Mouse (Mus musculus): Measurements from ENCODE around the gene Slc7a6os. TPM values are rescaled to one million over a fixed set of nuclear protein-coding genes. Genes with fewer than 3 reads are reported as not detected.
A peak's percentile ranks its signal among the peaks of the same experiment; 100 is the strongest.
"Not testable (repeated sequence)": the region's sequence is repeated elsewhere in the genome, so short reads cannot be mapped to it uniquely, and the experiment has no call there.

Gene Slc7a6os
- polyA plus RNA-seq, 1 experiment from 2014 or later, result 18.8 TPM

GRCm38 (mm10) chr8:106211421-106211820 is 686 bp upstream of the Slc7a6os start:
- H3K4me3 ChIP-seq (ENCODE audit: low read depth, low read length), result peak overlapping the region; percentile 60
- H3K27ac ChIP-seq (replicated peaks), result peak overlapping the region; percentile 94
- peaks cover 3% of the 10 kb centered on the region; the same call in 1 of the 2 replicates for H3K4me1 ChIP-seq (replicated peaks; ENCODE audit: control insufficient read depth, insufficient read depth)
- no peaks in the 10 kb centered on the region for H3K27me3 ChIP-seq (ENCODE audit: control insufficient read depth, insufficient read depth, low read length)
- peak overlapping the region; percentile 91 for H3K9ac ChIP-seq (ENCODE audit: low read length)
- ATAC-seq (ENCODE audit: low FRiP score, low TSS enrichment) (no peak), DNase-seq (ENCODE audit: low spot score) (no peak)
- WGBS, result 2% methylated on average over 13 of the region's 13 CpGs
- H3K4me2 ChIP-seq (replicated peaks; ENCODE audit: low read depth), result peak overlapping the region; percentile 75
- no peak for TF ChIP-seq CTCF (IDR thresholded peaks at IDR 0.05; ENCODE audit: low read depth)
- peaks cover 3% of the 10 kb centered on the region for H3K36me3 ChIP-seq (ENCODE audit: control insufficient read depth, insufficient read depth, low read length)
- no peaks in the 10 kb centered on the region for H3K9me3 ChIP-seq (ENCODE audit: control insufficient read depth, low read length)

GRCm38 (mm10) chr8:106210035-106210731 is 552 bp downstream of the Slc7a6os start:
- H3K27ac ChIP-seq (replicated peaks), result peak overlapping the region; percentile 94
- peaks cover 3% of the 10 kb centered on the region; the same call in 1 of the 2 replicates for H3K4me1 ChIP-seq (replicated peaks; ENCODE audit: control insufficient read depth, insufficient read depth)
- peak overlapping the region; percentile 91 for H3K9ac ChIP-seq (ENCODE audit: low read length)
- DNase-seq (ENCODE audit: low spot score), result peak; percentile 34
- peak overlapping the region; percentile 60 for H3K4me3 ChIP-seq (ENCODE audit: low read depth, low read length)
- no peaks in the 10 kb centered on the region for H3K27me3 ChIP-seq (ENCODE audit: control insufficient read depth, insufficient read depth, low read length)
- TF ChIP-seq EP300 (optimal IDR thresholded peaks at IDR 0.05), result no peak
- no peak for TF ChIP-seq CTCF (IDR thresholded peaks at IDR 0.05; ENCODE audit: low read depth)
- H3K36me3 ChIP-seq (ENCODE audit: control insufficient read depth, insufficient read depth, low read length), result peaks cover 3% of the 10 kb centered on the region
- H3K9me3 ChIP-seq (ENCODE audit: control insufficient read depth, low read length), result no peaks in the 10 kb centered on the region
- WGBS, result under 1% methylated on average over 34 of the region's 35 CpGs
- ATAC-seq (ENCODE audit: low FRiP score, low TSS enrichment), result peak; percentile 58
- H3K4me2 ChIP-seq (replicated peaks; ENCODE audit: low read depth), result peak overlapping the region; percentile 75

DNA sequence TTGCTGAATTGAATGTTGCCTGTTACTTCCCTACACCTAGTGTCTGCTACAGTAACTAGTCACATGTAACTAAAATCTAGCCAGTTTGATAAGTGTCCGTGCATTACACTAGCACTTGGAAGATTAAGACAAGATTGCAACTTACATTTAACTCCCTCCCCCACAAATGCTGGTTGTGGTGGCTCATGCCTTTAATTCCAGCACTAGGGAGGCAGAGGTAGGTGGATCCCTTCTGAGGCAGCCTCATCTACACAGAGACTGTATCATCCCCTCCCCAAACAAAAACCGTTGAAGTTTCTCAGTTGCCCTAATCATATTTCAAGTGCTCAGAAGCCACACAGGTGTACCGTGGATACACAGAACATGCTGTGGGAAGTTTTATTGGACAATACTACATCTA is 11.1 kb downstream of the Slc7a6os start:
- DNase-seq (ENCODE audit: low spot score); H3K4me3 ChIP-seq (ENCODE audit: low read depth, low read length); H3K4me2 ChIP-seq (replicated peaks; ENCODE audit: low read depth); H3K27ac ChIP-seq (replicated peaks); H3K4me1 ChIP-seq (replicated peaks; ENCODE audit: control insufficient read depth, insufficient read depth); H3K9ac ChIP-seq (ENCODE audit: low read length); H3K9me3 ChIP-seq (ENCODE audit: control insufficient read depth, low read length); H3K27me3 ChIP-seq (ENCODE audit: control insufficient read depth, insufficient read depth, low read length); ATAC-seq (ENCODE audit: low FRiP score, low TSS enrichment): not testable (repeated sequence)
- 83% methylated on average over 3 of the region's 3 CpGs for WGBS
- H3K36me3 ChIP-seq (ENCODE audit: control insufficient read depth, insufficient read depth, low read length), result peaks cover 24% of the 10 kb centered on the region

DNA sequence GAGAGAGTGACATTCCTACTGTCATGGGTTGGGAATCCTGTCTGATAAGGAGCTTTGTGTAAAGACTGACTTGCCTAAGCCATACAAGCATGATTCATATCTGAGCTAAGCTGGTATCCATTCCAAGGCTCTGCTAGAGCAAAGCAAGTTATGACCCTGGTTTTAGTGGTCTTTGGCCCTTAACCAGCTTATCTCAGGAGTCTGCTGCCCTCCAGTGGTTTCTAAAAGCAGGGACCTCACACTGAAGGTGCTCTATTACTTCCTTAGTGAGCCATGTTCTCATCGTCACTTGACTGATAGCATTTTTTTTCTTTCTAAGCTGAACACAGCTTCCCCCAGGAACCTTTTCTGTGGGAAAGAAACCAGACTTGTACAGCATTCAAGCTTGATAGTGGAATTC is 12.0 kb downstream of the Slc7a6os start:
- peak; percentile 75 for ATAC-seq (ENCODE audit: low FRiP score, low TSS enrichment)
- peak; percentile 37 for DNase-seq (ENCODE audit: low spot score)

DNA sequence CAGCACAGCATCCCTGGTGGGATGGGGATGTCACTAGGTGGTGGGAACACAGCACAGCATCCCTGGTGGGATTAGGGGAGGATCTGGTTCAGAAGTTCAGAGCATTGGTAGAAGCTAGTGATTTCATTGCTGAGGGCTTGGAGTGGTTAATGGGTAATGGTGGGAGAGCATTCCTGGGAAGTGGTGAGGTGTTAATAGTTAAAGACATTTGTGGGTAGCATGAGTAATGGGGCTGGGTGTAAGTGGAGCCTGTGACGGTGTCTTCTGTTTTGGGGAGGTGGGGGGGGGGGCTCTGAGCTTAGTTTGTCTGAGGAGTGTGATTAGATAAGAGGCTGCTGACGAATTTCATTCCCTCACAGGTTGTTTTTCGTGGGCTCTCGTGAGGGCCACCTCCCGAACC is 16.7 kb downstream of the Slc7a6os start:
- H3K9ac ChIP-seq (ENCODE audit: low read length), result no peak overlapping the region
- H3K4me3 ChIP-seq (ENCODE audit: low read depth, low read length), result no peak overlapping the region
- TF ChIP-seq CTCF (IDR thresholded peaks at IDR 0.05; ENCODE audit: low read depth), result no peak
- TF ChIP-seq EP300 (optimal IDR thresholded peaks at IDR 0.05), result no peak
- H3K4me1 ChIP-seq (replicated peaks; ENCODE audit: control insufficient read depth, insufficient read depth), result no peaks in the 10 kb centered on the region
- H3K27ac ChIP-seq (replicated peaks), result no peak overlapping the region
- no peaks in the 10 kb centered on the region for H3K27me3 ChIP-seq (ENCODE audit: control insufficient read depth, insufficient read depth, low read length)
- H3K4me2 ChIP-seq (replicated peaks; ENCODE audit: low read depth), result no peak overlapping the region
- no peak for DNase-seq (ENCODE audit: low spot score)
- 66% methylated on average over 5 of the region's 5 CpGs for WGBS
- no peaks in the 10 kb centered on the region for H3K9me3 ChIP-seq (ENCODE audit: control insufficient read depth, low read length)
- no peak for ATAC-seq (ENCODE audit: low FRiP score, low TSS enrichment)
- H3K36me3 ChIP-seq (ENCODE audit: control insufficient read depth, insufficient read depth, low read length), result peaks cover 10% of the 10 kb centered on the region

More for the DNA sequence above, 12.0 kb downstream of the Slc7a6os start:
- 6% methylated on average over 1 of the region's 1 CpGs for WGBS
- Histone ChIP-seq H3K9me3 (ENCODE audit: control insufficient read depth, low read length) (no peaks in the 10 kb centered on the region), H3K4me2 (replicated peaks; ENCODE audit: low read depth) (no peak overlapping the region), H3K4me1 (replicated peaks; ENCODE audit: control insufficient read depth, insufficient read depth) (no peaks in the 10 kb centered on the region), H3K27ac (replicated peaks) (no peak overlapping the region), H3K27me3 (ENCODE audit: control insufficient read depth, insufficient read depth, low read length) (no peaks in the 10 kb centered on the region), H3K9ac (ENCODE audit: low read length) (no peak overlapping the region), H3K4me3 (ENCODE audit: low read depth, low read length) (no peak overlapping the region), H3K36me3 (ENCODE audit: control insufficient read depth, insufficient read depth, low read length) (peaks cover 22% of the 10 kb centered on the region)
- peak; percentile 89 for TF ChIP-seq CTCF (IDR thresholded peaks at IDR 0.05; ENCODE audit: low read depth)
- no peak for TF ChIP-seq EP300 (optimal IDR thresholded peaks at IDR 0.05)

DNA sequence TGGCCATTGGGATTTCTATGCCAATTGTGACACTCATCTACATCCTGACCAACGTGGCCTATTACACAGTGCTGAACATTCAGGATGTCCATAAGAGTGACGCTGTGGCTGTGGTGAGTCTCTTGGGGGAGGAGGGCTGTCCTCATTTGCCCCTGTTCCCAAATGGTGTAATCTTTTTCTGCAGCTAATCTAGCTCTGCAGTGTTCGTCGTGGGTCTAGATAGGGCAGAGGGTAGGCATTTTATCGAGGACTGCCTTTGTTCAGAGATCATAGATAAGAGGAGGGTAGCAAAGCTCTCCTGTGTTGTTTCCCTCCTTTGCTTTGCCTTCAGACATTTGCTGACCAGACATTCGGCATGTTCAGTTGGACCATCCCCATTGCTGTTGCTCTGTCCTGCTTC is 17.6 kb downstream of the Slc7a6os start:
- Histone ChIP-seq H3K9me3 (ENCODE audit: control insufficient read depth, low read length) (no peaks in the 10 kb centered on the region), H3K4me2 (replicated peaks; ENCODE audit: low read depth) (no peak overlapping the region), H3K27me3 (ENCODE audit: control insufficient read depth, insufficient read depth, low read length) (no peaks in the 10 kb centered on the region), H3K4me1 (replicated peaks; ENCODE audit: control insufficient read depth, insufficient read depth) (no peaks in the 10 kb centered on the region), H3K4me3 (ENCODE audit: low read depth, low read length) (no peak overlapping the region), H3K36me3 (ENCODE audit: control insufficient read depth, insufficient read depth, low read length) (peaks cover 10% of the 10 kb centered on the region), H3K9ac (ENCODE audit: low read length) (no peak overlapping the region), H3K27ac (replicated peaks) (no peak overlapping the region)
- TF ChIP-seq CTCF (IDR thresholded peaks at IDR 0.05; ENCODE audit: low read depth), result no peak
- TF ChIP-seq EP300 (optimal IDR thresholded peaks at IDR 0.05), result no peak
- DNase-seq (ENCODE audit: low spot score), result no peak
- no peak for ATAC-seq (ENCODE audit: low FRiP score, low TSS enrichment)
- WGBS, result 81% methylated on average over 6 of the region's 6 CpGs

Measured in stomach, postnatal 0 days (tissue).